Mouse (Mus musculus) heart, adult 2 months (tissue): ENCODE results near the gene Cavin4. TPM values are rescaled to one million over a fixed set of nuclear protein-coding genes. Genes with fewer than 3 reads are reported as not detected.
A peak's percentile ranks its signal among the peaks of the same experiment; 100 is the strongest.

Experiments used
- DNase-seq, 2 experiments: peaks; one replicate each; pipeline ENCODE4 v3.0.0; 2021
- H3K27ac ChIP-seq: fragments of 200-600 bp; 2 replicates; pipeline ENCODE4 v1.8.1; 2022
- H3K27me3 ChIP-seq: fragments of 200-500 bp; 2 replicates; pipeline ENCODE4 v1.6.1; 2012; ENCODE audit warnings: mild to moderate bottlenecking, low read length, inconsistent platforms, mixed read lengths; ENCODE audit not compliant: control insufficient read depth, insufficient read depth
- H3K36me3 ChIP-seq: fragments of 200-500 bp; 2 replicates; pipeline ENCODE4 v1.6.1; 2012; ENCODE audit warnings: low read length, inconsistent platforms; ENCODE audit not compliant: control insufficient read depth, insufficient read depth
- H3K4me1 ChIP-seq: fragments of 200-500 bp; 2 replicates; pipeline ENCODE4 v1.6.1; 2011; ENCODE audit warnings: low read length; ENCODE audit not compliant: control insufficient read depth, insufficient read depth
- H3K4me3 ChIP-seq: fragments of 200-600 bp; 2 replicates; pipeline ENCODE4 v1.8.1; 2022
- H3K79me2 ChIP-seq: fragments of 200-500 bp; replicated peaks from 2 replicates; pipeline ENCODE4 v1.6.1; 2012; ENCODE audit warnings: mild to moderate bottlenecking, inconsistent platforms, low read length, moderate library complexity, mixed read lengths; ENCODE audit not compliant: control insufficient read depth, insufficient read depth
- H3K9ac ChIP-seq: fragments of 200-500 bp; 2 replicates; pipeline ENCODE4 v1.6.1; 2012; ENCODE audit warnings: low read depth, mild to moderate bottlenecking, control low read depth, inconsistent platforms, low read length, mixed read lengths
- CTCF ChIP-seq: fragments of 200-600 bp; IDR thresholded peaks from 2 replicates; pipeline ENCODE4 v1.8.1; 2022; ENCODE audit warnings: antibody characterized with exemption, mild to moderate bottlenecking, moderate library complexity
- EP300 ChIP-seq: fragments of 200-500 bp; IDR thresholded peaks from 2 replicates; pipeline ENCODE4 v1.6.1; 2011; ENCODE audit warnings: low read depth, low read length, control low read depth; ENCODE audit not compliant: insufficient read depth
- POLR2A ChIP-seq: fragments of 200-500 bp; IDR thresholded peaks from 2 replicates; pipeline ENCODE4 v1.6.1; 2011; ENCODE audit warnings: mild to moderate bottlenecking, low read depth, low read length, control low read depth; ENCODE audit not compliant: insufficient read depth
- WGBS: fragments of 180-500 bp; shearing (Covaris S2); methylation state at CpG from one replicate; pipeline ENCODE4 v1.1.7; 2018; 5-methylcytosine and 5-hydroxymethylcytosine counted together
- intact Hi-C: fragments of 180-260 bp; cut with DNase I; formaldehyde crosslinking; loops from one replicate; pipeline ENCODE4 v1.15.1; 2025
- polyA plus RNA-seq: library from polyadenylated mRNA; depleted of rRNA; stranded (reverse); fragments of >200 nt; gene quantifications from 2 replicates; pipeline ENCODE4 v1.2.3, GENCODE M21; 2012
- total RNA-seq, 2 experiments: library from RNA; stranded (reverse); gene quantifications; 2 replicates each; pipeline ENCODE4 v1.2.3; 2021

Gene Cavin4
- total and polyA plus RNA-seq, 3 experiments: 22.1 to 107 (median 102) TPM

DNA sequence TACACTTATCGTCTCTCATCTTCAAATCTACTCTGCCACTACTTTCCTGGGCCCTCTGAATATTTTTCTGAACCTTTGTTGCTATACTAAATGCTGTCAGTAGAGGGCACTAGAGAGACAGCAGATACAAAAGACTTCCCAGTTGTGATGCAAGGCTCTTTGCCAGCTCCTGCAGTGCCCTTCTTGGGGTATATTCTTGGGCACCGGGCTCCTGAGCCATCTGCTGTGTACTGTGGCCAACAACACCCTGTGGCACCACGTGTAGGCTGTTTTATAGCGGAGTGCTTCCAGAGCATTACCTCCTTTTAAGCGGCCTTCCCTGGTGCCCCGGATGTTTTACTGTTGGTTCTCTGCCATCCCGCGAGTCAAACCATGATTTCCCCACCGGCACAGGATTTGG is 27.3 kb downstream of the Cavin4 start:
- DNase-seq: no peak
- WGBS: 65% methylated on average over 9 of the region's 9 CpGs

DNA sequence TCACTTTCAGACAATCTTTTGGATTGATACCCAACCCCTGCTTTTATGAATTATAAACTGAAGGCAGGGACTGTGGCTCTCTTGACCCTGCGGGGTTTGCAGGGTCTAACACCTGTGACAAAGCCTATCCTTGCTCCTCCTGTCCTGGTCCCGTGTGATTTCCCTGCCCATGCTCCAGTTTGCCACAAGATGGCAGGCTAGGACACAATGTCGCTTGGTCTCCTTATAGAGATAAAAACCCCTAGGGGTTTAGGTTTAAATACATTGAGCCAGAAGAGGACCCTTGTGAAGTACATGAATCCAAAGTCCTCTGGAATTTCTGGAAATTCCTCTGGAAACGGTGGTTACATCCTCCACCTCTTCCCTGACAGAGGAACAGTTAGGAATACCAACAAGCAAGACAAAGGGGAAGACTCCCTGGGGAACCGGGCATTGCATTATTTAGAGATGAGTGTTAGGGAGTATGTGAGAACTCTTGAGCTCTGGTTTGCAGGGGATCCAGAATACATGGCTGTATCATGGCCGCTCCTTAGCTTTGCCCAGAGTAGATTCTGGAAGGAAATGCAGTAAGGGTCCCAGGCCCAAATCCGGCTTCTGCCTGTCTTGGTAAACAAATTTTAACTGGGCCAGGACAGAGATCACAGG is 28.6 kb downstream of the Cavin4 start:
- Histone ChIP-seq H3K36me3 (no peaks in the 10 kb centered on the region), H3K4me3 (no peak overlapping the region)
- TF ChIP-seq CTCF (peak; percentile 80), POLR2A (no peak)

More for the DNA sequence above, 27.3 kb downstream of the Cavin4 start:
- H3K36me3 ChIP-seq: no peaks in the 10 kb centered on the region
- TF ChIP-seq EP300 (no peak), CTCF (peak; percentile 88), POLR2A (no peak)
- no peaks in the 10 kb centered on the region for H3K79me2 ChIP-seq
- peaks cover 1% of the 10 kb centered on the region; the same call in 1 of the 2 replicates for H3K27me3 ChIP-seq
- no peak overlapping the region for H3K9ac ChIP-seq
- H3K27ac ChIP-seq: no peak overlapping the region
- H3K4me1 ChIP-seq: no peaks in the 10 kb centered on the region
- H3K4me3 ChIP-seq: no peak overlapping the region
- intact Hi-C loops: loop anchor here (5.0 kb wide), 2 partner anchors 82 to 632 kb away; no protein-coding TSS in a partner anchor

DNA sequence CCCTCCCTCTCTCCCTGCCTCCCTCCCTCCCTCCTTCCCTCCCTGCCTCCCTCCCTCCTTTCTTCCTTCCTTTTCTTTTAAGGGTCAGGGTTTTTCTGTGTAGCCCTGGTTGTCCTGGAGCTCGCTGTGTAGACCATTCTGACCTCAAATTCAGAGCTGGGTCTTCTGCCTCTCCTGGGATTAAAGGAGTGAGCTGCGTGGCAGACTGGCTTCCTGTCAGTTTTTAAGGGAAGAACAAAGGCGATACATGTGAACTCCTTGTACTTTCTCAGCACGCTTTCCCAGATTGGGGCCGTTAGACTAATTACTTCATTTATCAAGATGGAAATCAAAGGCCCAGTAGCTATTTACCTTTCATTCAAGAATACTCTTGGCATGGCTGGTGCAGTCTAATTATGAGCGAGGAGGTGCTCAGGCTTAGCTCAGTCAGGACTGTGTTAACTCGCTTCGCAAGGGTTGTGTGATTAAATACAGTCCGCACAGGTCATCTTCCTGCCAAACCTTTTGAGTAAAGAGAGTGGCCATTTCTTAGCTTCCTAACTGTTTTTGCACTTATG is 29.5 kb downstream of the Cavin4 start:
- 57% methylated on average over 9 of the region's 9 CpGs for WGBS
- Histone ChIP-seq H3K27me3 (peaks cover 1% of the 10 kb centered on the region; the same call in 1 of the 2 replicates), H3K36me3 (no peaks in the 10 kb centered on the region), H3K27ac (no peak overlapping the region), H3K4me1 (no peaks in the 10 kb centered on the region), H3K79me2 (no peaks in the 10 kb centered on the region), H3K9ac (no peak overlapping the region), H3K4me3 (no peak overlapping the region)
- TF ChIP-seq CTCF (no peak), POLR2A (no peak), EP300 (no peak)
- intact Hi-C loops: loop anchor here (5.0 kb wide), 2 partner anchors 79 to 629 kb away; no protein-coding TSS in a partner anchor
- DNase-seq: no peak

More for the DNA sequence above, 28.6 kb downstream of the Cavin4 start:
- WGBS: 34% methylated on average over 7 of the region's 7 CpGs
- Histone ChIP-seq H3K4me1 (no peaks in the 10 kb centered on the region), H3K27me3 (peaks cover 1% of the 10 kb centered on the region; the same call in 1 of the 2 replicates), H3K27ac (no peak overlapping the region), H3K79me2 (no peaks in the 10 kb centered on the region), H3K9ac (no peak overlapping the region)
- intact Hi-C loops: loop anchor here (5.0 kb wide), 2 partner anchors 80 to 630 kb away; no protein-coding TSS in a partner anchor
- peak in 1 of 2 experiments; percentile 34 for DNase-seq

DNA sequence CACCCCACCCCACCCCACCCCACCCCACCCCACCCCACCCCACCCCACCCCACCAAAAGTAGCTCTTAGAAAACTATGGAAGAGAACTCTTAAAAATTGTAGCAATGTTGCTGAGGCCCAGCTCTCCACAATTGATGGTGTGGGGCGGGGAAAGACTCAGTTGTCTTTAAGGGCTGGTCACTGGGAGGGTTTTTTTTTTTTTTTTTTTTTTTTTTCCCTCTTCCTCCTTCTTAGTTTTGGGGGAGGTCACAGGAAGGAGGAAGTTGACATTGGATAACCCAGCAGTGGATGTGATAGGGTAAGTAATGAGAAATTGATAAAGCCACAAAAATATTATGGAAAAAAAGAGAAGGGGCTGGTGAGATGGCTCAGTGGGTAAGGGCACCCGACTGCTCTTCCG is 33.4 kb downstream of the Cavin4 start:
- no peak for DNase-seq
- TF ChIP-seq EP300 (no peak), POLR2A (no peak), CTCF (no peak)
- H3K79me2 ChIP-seq: no peaks in the 10 kb centered on the region
- H3K4me1 ChIP-seq: no peaks in the 10 kb centered on the region
- no peak overlapping the region for H3K9ac ChIP-seq
- WGBS: 77% methylated on average over 3 of the region's 3 CpGs
- no peak overlapping the region for H3K4me3 ChIP-seq
- H3K27me3 ChIP-seq: no peaks in the 10 kb centered on the region
- intact Hi-C loops: no loop called here
- H3K27ac ChIP-seq: no peak overlapping the region
- H3K36me3 ChIP-seq: no peaks in the 10 kb centered on the region

DNA sequence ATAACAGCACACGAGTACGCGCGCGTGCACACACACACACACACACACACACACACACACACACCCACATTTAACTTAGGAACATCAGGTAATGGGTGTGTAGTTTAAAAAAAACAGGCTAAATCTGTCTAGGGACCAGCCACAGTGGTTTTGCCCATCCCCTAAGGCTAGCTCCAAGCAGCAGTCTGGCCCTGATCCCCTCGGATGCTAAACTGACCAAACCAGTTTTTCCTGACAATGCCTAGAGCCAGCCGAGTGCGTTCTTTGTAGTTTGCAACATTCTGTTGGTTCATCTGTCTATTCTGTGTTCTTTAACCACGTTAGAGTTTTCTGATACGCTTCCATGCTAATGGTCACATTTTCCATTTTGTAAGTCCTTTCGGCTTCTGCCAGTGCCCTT is 34.0 kb downstream of the Cavin4 start:
- Histone ChIP-seq H3K27me3 (no peaks in the 10 kb centered on the region), H3K36me3 (no peaks in the 10 kb centered on the region), H3K4me3 (no peak overlapping the region), H3K27ac (no peak overlapping the region), H3K9ac (no peak overlapping the region), H3K79me2 (no peaks in the 10 kb centered on the region), H3K4me1 (no peaks in the 10 kb centered on the region)
- no peak for TF ChIP-seq CTCF
- TF ChIP-seq POLR2A: no peak
- no peak for TF ChIP-seq EP300
- DNase-seq: no peak
- 67% methylated on average over 11 of the region's 11 CpGs for WGBS
- intact Hi-C loops: no loop called here

DNA sequence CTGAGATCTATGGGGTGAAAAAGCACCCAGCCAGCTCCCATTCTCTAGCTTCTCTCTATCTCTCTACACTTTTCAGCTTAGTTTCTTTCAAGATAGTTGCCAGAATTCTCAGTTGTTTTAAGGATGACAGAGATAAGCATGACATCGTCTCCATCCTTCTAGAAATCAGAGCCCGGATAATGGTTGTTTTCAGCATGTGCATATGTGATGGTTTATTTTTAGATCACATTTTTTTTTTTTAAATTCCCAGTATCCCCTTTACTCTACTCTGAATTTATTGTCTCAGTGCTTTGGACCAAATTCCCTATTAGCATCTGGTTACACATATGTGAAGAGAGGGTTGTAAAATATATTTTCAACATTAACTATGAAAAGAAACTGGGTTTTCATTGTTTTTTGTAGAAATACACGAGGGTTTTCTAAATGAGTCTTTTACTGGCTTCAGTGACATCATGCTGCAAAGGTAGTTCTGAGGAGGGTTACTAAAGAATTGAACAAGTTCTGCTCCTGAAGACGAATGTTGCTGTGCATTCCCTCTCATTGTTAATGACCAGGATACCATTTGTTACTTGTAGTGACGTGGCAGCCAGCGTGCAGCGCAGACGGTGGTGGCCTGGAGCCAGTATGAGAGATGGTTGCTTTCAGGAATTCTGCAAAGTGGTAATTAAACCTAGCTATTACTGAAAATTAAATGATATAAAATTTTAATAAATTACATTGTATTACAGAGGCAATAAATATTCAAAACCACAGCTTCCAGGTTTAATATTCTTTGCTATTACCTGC is 52.7 kb downstream of the Cavin4 start:
- Histone ChIP-seq H3K4me3 (no peak overlapping the region), H3K27me3 (no peaks in the 10 kb centered on the region), H3K4me1 (no peaks in the 10 kb centered on the region), H3K9ac (no peak overlapping the region), H3K79me2 (no peaks in the 10 kb centered on the region), H3K27ac (no peak overlapping the region), H3K36me3 (no peaks in the 10 kb centered on the region)
- TF ChIP-seq CTCF: no peak
- no peak for TF ChIP-seq EP300
- no peak for TF ChIP-seq POLR2A
- no peak for DNase-seq
- intact Hi-C loops: no loop called here
- 68% methylated on average over 8 of the region's 8 CpGs for whole genome bisulfite sequencing
